Comparison of ENCODE assay signal across 18 mouse cellular contexts in genomic region chr9:70919271-70919670, GRCm38 (mm10). TPM values are rescaled to one million over a fixed set of nuclear protein-coding genes. Genes with fewer than 3 reads are reported as not detected.
"Had no signal": no experiment of that assay in that cellular context is flagged by ENCODE, and none has a peak within 500 bp of the region (broad histone marks: within the 10 kb centered on the region; RNA-seq: fewer than 3 reads in every experiment).

No protein-coding gene starts in this region.

- H3K4me1 ChIP-seq: midbrain, embryonic 15.5 days had no signal

- H3K27me3 ChIP-seq: kidney, embryonic 15.5 days; limb, embryonic 12.5 days; limb, embryonic 15.5 days; midbrain, embryonic 12.5 days; midbrain, embryonic 15.5 days had no signal

- H3K4me2 ChIP-seq: kidney, embryonic 15.5 days; limb, embryonic 12.5 days; limb, embryonic 15.5 days; midbrain, embryonic 12.5 days; midbrain, embryonic 15.5 days had no signal

- ATAC-seq: intestine, postnatal 0 days; midbrain, embryonic 15.5 days had no signal

- DNase-seq: kidney, adult 2 months; kidney, postnatal 10 days; kidney, postnatal 4 days; left cerebral cortex, postnatal 4 days; lung, adult 2 months; lung, postnatal 14 days; thymus, adult 18-20 months; thymus, postnatal 36 days had no signal

- H3K27ac ChIP-seq: kidney, embryonic 15.5 days; limb, embryonic 12.5 days; limb, embryonic 15.5 days; macrophage; midbrain, embryonic 12.5 days; midbrain, embryonic 15.5 days had no signal

- H3K4me3 ChIP-seq: kidney, embryonic 15.5 days; limb, embryonic 12.5 days; limb, embryonic 15.5 days; midbrain, embryonic 12.5 days; midbrain, embryonic 15.5 days had no signal

- H3K9me3 ChIP-seq: kidney, embryonic 15.5 days; limb, embryonic 12.5 days; limb, embryonic 15.5 days; midbrain, embryonic 12.5 days; midbrain, embryonic 15.5 days had no signal

- H3K36me3 ChIP-seq: kidney, embryonic 15.5 days; limb, embryonic 12.5 days; limb, embryonic 15.5 days; midbrain, embryonic 12.5 days; midbrain, embryonic 15.5 days had no signal

- H3K9ac ChIP-seq: kidney, embryonic 15.5 days; limb, embryonic 12.5 days; limb, embryonic 15.5 days; midbrain, embryonic 12.5 days; midbrain, embryonic 15.5 days had no signal

RNA-seq across cellular contexts. Expression of gene Lipc, which starts 32.8 kb away (rescaled TPM):
- total RNA-seq: left cerebral cortex, postnatal 4 days; neutrophil, adult 5-6 weeks had no signal
- polyA plus RNA-seq: intestine, embryonic 14.5 days; intestine, postnatal 0 days; limb, embryonic 12.5 days; midbrain, embryonic 12.5 days; testis, adult 2 months had no signal
